Mouse (Mus musculus) cerebellum, adult 2 months (tissue): ENCODE results near the gene Rasgef1a.

ENCODE experiments used
- CTCF ChIP-seq: fragments of 200-500 bp; IDR thresholded peaks from 2 replicates; pipeline ENCODE4 v1.5.1; 2011; ENCODE audit warnings: low read depth, mild to moderate bottlenecking, control low read depth, low read length, moderate library complexity, borderline replicate concordance; ENCODE audit not compliant: insufficient read depth
- POLR2A ChIP-seq: fragments of 200-500 bp; IDR thresholded peaks from 2 replicates; pipeline ENCODE4 v1.6.1; 2011; ENCODE audit warnings: low read length, control low read depth, borderline replicate concordance; ENCODE audit not compliant: insufficient read depth

DNA sequence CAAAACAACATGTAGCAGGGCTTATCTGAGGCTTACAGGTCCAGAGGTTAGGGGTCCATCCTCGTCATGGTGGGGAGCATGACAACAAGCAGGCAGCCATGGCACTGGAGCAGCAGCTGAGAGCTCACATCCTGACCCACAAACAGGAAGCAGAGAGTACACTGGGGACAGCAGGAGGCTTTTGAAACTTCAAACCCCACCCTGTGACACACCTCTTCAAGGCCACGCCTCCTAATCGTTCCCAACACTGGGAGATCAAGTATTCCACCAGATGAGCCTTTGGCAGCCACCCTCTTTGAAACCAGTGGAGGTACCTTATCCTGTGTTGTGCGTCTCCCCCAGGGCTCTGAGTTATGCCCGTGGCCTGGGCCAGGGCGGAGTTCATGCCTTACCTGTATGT lies 38.5 kb downstream of the Rasgef1a start:
- TF ChIP-seq POLR2A (no peak), CTCF (no peak)
